Mouse (Mus musculus) lung, postnatal 0 days (tissue): ENCODE measurements around the gene Retsat.

Experiments
- CTCF ChIP-seq: IDR thresholded peaks from 2 replicates; pipeline ENCODE4 v1.5.1; 2016; ENCODE audit warnings: antibody characterized with exemption, mild to moderate bottlenecking
- EP300 ChIP-seq: IDR thresholded peaks from 2 replicates; pipeline ENCODE4 v1.6.1; 2016; ENCODE audit warnings: antibody characterized with exemption, mild to moderate bottlenecking, control low read depth

GRCm38 (mm10) chr6:72553079-72553412 is 45.2 kb upstream of the Retsat start:
- TF ChIP-seq EP300 = no peak
- no peak for TF ChIP-seq CTCF
